Mouse (Mus musculus): ENCODE data around the gene Tedc1. TPM values are rescaled to one million over a fixed set of nuclear protein-coding genes. Genes with fewer than 3 reads are reported as not detected.

Gene Tedc1
- total RNA-seq, 2 experiments from 2014 or later, result 0.83 to 0.93 TPM

DNA sequence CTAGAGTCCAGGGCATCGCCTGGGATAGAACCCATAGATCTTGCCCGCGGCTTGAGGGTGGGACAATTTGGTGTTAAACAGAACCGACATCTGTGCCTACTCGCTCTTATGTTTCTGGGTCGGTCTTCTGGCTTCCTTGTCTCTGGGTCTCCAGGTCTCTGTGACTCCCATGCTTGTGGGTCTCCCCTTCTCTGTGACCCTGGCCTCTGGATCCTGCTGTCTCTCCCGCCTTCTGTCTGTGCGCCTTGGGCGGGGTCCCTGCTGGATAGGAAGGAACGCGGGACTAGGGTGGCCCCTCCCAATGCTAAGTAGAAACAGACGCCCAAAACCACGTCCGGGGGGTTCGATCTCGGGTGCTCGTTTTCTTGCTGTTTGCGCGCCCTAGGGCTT is 4.0 kb upstream of the Tedc1 start:
- DNase-seq (ENCODE audit: low spot score in 2 of 2), result no peak

DNA sequence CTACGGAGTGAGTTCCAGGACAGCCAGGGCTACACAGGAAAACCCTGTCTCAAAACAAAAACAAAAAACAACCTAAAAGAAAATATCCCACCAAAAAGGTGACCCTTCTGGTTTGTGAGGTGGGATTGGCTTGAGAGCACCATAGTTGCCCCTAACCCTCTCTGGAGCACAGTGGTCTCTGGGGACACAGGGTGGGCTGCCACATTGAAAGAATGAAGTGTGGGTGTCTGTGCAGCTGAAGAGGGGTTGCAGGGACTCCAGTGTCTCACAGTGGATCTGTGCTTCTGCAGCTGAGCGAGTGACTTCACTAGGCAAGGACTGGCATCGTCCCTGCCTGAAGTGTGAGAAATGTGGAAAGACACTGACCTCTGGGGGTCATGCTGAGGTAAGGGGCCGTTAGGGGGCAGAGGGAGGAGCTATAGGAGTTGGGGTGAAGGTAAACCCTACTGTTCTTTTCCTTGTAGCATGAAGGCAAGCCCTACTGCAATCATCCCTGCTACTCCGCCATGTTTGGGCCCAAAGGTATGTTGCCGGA is 3.2 kb upstream of the Tedc1 start:
- DNase-seq (ENCODE audit: low spot score in 2 of 2), result no peak

DNA sequence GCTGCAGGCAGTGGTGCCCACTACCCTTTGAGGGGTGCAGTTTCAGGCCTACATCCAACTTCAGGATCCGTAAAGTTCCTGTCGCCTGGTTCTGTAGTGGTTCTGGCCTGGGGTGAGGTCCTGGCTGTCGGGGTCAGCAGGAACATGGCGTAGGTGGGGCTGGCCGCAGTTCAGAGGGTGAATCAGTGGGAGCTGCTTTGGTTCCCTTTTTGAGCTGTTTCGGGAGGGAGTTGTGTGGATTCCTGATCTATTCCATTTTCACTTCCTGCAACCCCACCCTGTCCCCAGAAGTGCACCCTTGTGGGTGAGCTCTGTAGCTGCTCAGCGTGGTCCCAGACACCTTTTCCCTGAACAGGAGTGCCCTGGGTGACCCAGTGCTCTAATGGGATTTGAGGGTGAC is 2.2 kb upstream of the Tedc1 start:
- DNase-seq (ENCODE audit: low spot score in 2 of 2), result no peak

DNA sequence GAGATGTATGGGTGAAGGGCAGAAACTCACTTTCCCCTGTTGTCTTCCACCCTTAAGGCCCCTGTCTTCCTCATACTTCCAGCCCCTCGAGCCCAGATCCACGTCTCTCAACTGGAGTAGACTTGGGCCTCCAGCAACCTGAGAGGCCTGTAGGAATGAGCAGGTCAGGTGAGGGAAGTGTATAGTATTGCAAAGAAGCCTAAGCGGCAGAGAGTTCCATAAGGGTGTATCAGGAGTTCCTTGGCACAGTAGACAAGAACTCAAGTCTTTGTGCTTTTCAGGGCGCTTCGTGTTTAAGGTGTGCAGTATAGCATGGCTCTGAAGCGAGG is 1.5 kb upstream of the Tedc1 start:
- no peak for DNase-seq (ENCODE audit: low spot score in 2 of 2)

DNA sequence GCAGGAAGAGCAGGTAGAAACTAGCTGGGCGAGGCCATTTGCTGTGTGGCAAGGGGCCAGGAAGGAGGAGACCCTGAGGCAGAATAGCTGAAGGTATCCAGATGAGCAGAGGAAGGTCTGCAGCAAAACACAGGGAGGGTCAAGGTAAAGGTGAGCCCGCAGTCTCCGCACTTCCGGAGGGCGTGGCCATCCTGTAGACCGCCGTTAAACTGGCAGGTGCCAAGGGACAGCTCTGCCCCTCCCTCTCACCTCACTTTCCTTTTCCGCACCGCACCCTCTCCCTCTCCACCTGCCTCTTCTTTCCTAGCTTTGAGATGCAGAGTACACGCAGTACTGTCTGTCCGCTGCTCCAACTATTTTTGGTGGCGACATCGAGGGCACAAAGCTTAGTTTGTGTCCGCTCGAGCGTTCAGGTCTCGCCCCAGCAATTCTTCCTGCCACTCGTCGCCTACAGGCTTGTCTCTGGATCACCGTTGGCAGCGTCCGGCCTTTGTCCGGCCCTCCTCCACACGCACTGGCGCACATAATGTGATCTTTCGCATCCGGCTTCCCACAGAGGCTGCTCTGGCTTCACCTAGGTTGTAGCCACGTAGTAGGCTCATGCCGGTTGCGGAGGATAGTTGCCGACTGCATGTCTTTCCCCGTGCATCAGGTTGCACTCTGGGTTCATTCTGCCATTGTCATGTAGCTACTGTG is 997 bp upstream of the Tedc1 start:
- DNase-seq (ENCODE audit: low spot score in 2 of 2), result peak; percentile 53

DNA sequence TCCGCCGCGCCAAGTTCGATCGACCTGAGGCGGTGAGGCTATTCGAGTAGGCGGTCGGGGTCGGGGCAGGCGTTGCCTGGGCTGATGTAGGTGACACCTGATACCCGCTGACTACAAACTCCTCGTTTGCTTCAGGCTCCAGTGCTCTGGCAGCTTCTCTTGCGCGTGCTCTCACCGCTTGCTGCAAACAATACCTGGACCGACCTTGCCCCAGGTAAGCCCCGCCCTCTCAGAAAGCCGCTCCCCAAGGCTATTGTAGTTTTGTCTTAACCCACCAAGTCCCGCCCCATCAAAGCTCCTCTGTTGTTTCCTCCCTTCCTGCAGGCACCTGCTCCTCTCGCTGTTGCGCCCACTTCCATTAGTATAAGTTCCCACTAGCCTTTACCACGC is 314 bp downstream of the Tedc1 start:
- DNase-seq (ENCODE audit: low spot score in 2 of 2), result no peak

DNA sequence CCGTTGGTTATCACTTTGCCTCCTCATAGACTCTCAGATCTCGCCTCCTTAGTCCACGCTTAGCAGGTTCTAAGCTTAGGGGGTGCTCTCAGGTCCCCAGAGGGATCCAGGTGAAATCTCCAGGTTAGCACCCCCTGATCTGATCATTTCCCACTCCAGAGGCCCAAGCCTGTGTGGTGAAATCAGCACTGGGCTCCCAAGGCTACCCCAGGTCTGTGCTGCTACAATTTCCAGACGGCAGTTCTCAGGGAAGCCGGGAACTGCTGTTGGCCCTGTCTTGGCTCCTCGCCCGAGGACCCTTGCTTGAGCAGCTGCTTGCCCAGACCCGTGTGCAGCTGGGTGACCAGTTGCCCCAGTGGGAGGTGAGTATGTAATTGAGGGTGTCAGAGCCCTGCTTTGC is 781 bp downstream of the Tedc1 start:
- DNase-seq (ENCODE audit: low spot score in 2 of 2), result no peak

DNA sequence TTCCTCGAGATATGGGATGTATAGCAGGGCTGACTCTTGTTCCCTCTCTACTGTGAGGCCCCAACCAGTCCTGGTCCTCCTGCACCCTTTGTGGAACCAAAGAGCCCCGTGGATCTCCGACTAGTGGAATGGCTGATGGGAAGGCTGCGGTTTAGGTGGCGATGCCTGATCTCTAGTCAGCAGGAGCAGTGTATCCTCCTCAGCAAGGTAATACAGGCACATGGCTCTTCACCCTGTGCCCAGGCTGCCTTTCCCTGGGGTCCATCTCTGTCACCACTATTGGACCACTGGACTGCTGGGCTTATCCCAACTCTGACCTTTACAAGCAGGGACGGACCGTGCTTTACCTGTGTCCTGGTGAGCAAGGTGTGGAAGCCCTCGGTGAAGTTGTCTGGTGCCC is 1.3 kb downstream of the Tedc1 start:
- DNase-seq (ENCODE audit: low spot score in 2 of 2), result no peak

DNA sequence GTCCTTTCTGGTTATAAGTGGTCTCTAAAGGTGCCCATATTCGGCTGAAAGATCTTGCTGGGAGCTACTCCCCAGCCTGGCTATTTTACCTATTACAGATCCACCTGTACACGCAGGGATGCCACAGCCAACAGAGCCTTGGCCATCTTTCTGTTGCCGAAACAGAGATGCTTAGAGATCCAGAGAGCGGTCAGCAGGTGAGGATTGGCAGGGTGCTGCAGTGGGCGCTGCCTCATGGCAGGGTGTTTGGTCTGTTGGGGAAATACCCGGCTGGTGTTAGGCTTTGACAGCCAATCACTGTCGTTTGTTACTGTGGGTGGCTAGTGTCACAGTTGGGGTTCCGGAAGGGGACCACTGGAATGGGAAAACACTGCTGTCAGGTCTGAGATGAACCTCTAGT is 1.8 kb downstream of the Tedc1 start:
- no peak for DNase-seq (ENCODE audit: low spot score in 2 of 2)

DNA sequence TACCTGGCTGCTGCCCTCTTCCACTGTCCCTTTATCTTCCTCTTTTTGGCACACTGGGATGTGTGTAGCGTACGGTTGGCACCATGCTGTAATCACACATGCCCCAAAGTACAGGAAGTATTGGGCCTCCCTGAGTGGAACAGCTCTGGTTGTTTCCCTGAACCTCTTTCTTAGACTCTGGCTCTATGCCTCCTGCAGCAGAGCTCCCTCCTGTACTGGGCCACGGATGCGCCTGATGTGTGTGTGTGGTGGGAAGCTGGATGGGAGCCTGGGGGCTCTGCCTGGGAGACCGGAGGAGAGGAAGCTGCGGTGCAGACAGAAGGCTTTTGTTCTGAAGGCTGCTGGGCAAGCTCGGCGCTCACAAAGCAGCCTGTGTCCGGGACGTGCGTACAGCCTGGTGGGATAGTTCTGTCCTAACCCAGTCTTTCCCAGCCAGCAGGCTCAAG is 7.4 kb downstream of the Tedc1 start:
- no peak for DNase-seq (ENCODE audit: low spot score in 2 of 2)

DNA sequence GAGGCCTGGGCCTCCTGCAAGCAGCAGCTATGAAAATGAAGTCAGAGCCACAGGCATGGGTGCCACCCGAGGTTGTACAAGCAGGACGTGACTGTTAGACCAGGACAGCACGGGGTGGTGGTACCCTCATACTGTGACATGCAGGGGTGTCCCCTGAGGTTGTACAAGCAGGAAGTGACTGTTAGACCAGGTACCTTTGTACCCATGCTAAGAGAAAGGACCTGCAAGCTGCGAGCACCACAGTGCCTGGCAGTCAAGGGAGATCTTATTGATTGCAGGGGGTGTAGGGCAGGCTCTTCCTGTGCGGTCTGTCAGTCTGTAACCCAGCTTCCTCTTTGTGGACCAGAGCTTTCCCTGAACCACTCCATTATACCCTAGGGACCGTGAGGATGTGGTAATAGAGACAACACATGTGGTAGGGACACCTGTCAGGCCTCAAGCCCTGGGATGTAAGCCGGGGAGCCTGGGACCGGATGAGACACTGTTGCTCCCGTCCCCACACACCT is 11.9 kb downstream of the Tedc1 start:
- DNase-seq (ENCODE audit: low spot score in 2 of 2), result no peak

DNA sequence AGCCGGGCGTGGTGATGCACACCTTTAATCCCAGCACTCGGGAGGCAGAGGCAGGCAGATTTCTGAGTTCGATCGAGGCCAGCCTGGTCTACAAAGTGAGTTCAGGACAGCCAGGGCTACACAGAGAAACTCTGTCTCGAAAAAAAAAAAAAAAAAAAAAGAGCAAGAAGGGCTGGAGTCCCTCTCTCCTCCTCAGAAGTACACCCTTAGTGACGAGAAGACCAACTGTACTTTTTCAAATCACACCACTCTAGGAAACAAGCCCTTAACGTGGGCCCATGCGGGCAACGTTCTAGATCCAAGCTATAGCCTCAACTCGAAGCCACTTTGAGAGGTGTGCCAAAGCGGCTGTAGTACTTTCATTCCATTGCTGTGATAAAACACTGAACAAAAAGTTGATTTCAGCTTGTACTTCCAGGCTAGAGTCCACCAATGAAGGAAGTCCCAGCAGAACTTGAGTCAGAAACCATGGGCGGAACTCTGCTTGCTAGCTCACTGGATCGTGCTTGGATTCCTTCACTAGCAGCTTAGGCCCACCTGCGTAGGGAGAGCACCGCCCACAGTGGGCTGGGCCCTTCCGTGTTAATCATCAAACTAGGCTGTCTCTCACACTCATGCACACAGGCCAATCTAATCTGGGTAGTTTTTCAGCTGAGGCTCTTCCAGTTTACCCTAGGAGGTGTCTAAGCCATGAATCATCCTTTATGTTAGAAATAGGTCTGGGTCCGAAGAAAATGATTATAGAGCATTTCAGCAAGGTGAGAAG is 20.9 kb downstream of the Tedc1 start:
- DNase-seq (ENCODE audit: low spot score in 2 of 2), result no peak

DNA sequence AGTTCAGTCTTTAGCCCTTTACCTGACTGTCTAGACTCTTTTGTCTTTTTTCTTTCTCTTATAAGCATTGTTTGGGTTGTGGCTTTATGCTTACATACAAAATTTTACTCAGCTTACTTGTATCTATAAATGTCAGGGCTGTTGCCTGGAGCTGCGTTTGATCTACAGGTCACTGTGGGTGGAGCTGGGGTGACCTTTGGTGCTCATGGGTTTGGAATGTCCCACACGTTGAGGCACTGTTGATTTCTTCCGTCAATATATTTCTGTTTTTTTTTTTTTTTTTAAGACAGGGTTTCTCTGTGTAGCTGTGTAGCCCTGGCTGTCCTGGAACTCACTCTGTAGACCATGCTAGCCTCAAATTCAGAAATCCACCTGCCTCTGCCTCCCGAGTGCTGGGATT is 24.8 kb downstream of the Tedc1 start:
- DNase-seq (ENCODE audit: low spot score in 2 of 2), result no peak

DNA sequence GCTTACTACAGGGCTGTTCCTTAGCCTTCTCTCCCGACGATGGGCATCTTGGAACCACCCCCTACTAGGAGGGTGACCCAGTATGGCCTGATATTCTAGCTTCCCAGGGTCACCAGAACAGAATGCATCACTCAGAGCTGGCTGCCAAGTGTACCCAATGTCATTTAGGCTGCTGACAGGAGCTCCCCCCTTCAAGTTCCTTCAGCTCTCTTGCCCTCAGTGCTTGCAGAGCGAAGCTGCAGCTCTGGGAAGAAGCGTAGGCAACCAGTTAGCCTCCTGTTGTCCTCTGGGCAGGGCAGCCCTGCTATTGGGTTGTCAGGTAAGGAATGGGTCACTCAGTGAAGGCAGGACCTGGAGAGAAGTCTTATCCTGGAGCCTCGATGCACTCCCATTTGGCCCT is 28.7 kb downstream of the Tedc1 start:
- DNase-seq (ENCODE audit: low spot score in 2 of 2), result no peak

DNA sequence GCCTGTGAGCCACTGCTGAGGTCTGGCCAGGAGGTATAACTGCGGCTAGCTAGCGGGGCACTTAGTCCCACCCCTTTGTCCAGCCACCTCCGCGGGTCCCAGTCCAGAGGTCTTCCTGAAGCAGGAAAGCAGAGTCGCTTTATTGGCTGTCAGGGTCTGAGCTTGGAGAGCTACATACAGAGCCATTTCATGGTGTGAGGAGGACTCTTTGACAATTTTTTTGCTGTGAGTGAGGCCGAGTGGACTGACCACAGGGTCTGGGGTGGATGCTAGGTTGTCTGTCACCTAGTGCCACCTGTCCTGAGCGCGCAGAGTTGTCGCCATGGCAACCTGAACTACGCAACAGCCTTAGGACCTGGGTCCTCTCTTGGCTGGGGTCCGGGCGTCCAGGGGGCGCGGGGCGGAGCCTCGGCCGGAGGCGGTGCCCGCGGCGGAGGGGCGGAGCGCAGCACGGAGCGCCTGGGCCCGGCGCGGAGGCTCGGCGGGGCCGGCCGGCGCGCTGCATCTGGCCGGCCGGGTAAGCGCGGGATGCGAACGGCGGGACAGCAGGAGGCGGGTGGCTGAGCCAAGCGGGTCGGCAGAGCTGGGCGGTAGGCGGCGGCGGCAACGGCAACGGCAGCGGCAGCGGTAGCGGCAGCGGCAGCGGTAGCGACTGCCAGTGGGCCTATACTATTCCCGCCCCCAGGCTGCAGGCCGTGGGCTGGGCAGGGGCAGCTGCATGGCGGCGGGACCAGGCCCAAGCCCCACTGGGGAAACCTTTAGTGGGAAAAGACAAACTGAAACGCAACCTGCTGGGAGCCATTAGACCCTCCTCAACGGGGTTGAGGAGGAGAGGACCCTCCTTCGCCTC is 29.4 kb downstream of the Tedc1 start, which contains the start of gene Tmem121:
Gene Tmem121, plus strand, starts transcription at position 489 of the 850 bp plus-strand sequence.
- DNase-seq (ENCODE audit: low spot score in 2 of 2), result peak; percentile 33 to 47

DNA sequence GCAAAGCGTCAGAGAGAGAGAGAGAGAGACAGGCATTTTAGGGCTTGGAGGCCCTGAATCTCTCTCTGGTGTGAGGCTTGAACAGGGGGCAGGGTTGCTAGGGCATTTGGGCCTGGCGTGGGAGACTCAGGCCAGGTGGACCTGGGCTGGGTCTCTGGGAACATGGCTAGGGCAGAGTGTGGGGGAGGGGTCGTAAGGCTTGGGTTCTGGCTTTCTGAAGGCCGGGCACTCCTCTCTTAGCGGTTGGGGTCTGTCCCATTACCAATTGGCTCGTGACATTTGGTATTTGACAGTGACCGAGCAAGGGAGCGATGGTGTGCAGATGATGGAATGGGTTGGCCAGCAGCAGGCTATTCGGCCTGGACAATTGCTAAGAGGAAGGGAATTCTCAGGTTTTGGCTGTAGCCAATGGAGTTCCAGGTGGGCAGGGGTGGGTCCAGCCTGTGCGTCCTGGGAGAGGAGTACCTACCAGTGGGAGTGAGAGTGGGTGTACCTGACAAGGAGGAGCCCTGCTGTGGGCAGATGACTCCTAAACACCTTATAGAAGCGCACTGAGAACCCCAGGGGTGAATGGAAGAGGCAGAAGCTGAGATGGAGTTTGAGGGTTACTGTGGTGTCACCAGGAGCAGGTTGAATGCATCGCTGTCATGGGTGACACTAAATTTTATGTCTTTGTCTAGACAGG is 30.2 kb downstream of the Tedc1 start:
- no peak for DNase-seq (ENCODE audit: low spot score in 2 of 2)

DNA sequence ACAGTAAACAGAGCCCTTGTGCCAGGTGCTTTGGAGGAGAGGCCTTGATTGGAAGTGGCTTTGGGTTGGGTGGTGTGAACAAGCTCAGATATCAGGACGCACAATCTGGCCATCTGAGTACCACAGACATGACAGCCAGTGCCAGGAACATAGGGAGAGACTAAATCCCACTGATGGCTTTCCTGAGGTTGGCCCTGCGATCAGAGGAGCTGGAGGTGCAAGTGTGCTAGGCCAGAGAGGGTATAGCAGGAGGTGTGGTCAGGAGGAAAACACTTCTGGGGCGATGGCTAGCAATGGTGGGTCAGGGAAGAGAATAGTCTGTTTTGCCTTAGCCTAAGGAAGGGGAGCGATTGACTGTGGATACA is 30.8 kb downstream of the Tedc1 start:
- no peak for DNase-seq (ENCODE audit: low spot score in 2 of 2)

DNA sequence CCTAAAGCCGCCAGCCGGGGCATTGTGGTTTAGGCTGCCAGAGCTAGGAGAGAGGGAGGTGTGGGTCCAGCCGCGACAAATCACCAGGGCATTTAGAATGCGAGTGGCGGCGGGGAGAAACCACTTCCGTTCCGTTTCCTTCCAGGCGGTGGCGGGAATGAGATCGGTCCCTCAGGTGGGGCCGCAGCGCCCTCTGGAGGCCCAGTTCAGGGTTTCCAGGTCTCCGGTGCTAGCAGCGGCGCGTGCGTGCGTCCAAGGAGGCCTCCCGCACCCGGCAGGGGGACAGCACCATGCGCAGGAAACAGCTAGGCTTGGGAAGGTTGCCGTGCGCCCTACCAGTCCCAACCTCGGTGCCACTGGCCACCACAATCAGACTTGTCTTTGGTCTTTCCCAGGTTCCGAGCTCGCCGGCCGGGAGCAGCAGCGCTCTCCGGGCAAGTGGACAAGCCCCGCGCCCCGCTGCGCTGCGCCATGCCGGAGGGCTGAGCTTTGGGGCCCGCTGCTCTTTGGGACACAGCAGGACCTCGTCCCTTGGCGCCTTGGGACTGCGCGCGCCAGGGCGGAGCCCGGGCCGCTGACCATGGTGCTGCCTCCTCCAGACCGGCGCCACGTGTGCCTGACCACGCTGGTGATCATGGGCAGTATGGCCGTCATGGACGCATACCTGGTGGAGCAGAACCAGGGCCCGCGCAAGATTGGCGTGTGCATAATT is 31.5 kb downstream of the Tedc1 start:
- peak; percentile 81 to 83 for DNase-seq (ENCODE audit: low spot score in 2 of 2)

DNA sequence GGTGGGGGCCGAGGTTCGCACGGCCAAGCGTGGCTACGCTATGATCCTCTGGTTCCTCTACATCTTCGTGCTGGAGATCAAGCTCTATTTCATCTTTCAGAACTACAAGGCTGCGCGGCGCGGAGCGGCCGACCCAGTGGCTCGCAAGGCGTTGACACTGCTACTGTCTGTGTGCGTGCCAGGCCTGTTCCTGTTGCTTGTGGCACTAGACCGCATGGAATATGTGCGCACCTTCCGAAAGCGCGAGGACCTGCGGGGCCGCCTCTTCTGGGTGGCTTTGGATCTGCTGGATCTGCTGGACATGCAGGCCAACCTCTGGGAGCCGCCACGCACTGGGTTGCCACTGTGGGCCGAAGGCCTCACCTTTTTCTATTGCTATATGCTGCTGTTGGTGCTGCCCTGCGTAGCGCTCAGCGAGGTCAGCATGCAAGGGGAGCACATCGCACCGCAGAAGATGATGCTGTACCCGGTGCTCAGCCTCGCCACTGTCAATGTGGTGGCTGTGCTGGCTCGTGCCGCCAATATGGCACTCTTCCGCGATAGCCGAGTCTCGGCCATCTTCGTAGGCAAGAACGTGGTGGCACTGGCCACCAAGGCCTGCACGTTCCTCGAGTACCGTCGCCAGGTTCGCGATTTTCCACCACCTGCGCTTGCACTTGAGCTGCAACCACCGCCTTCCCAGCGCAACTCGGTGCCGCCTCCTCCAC is 32.3 kb downstream of the Tedc1 start:
- no peak for DNase-seq (ENCODE audit: low spot score in 2 of 2)

DNA sequence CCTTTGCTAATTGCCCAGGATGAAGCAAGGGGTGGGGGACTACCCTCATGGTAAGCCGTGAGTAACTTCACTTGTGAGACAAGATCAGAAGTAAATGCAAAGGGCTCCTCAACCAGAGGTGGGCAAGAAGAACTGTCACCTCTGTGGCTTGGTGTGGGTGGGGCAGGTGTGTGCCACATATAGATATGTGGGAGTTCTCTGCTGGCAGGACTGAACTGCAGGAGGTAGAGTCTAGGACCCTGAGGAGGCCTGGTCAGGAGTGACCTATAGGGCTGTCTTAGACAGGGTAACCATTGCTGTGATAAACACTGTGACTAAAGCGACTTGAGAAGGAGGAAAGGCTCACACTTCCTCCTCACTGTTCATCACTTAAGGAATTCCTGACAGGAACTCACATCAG is 37.2 kb downstream of the Tedc1 start:
- DNase-seq (ENCODE audit: low spot score in 2 of 2), result no peak

All from adrenal gland, adult 18-20 months (tissue).